Mouse (Mus musculus) thymus, adult 2 months (tissue): ENCODE results near the gene Aspdh.

Experiments used
- CTCF ChIP-seq: fragments of 200-500 bp; IDR thresholded peaks from 2 replicates; pipeline ENCODE4 v1.5.1; 2012; ENCODE audit warnings: mild to moderate bottlenecking, control low read depth, low read length, moderate library complexity, borderline replicate concordance; ENCODE audit not compliant: control insufficient read depth, poor library complexity, insufficient read depth; ENCODE audit errors: extremely low read depth
- POLR2A ChIP-seq: fragments of 200-500 bp; IDR thresholded peaks from 2 replicates; pipeline ENCODE4 v1.6.1; 2012; ENCODE audit warnings: mild to moderate bottlenecking, low read length, control low read depth, moderate library complexity; ENCODE audit not compliant: control insufficient read depth, poor library complexity, insufficient read depth; ENCODE audit errors: extremely low read depth

GRCm38 (mm10) chr7:44444886-44445527 is 20.2 kb upstream of the Aspdh start:
- TF ChIP-seq CTCF (no peak), POLR2A (no peak)
